Mouse (Mus musculus) forebrain, embryonic 12.5 days (tissue): ENCODE results near the gene Rita1. TPM values are rescaled to one million over a fixed set of nuclear protein-coding genes. Genes with fewer than 3 reads are reported as not detected.
A peak's percentile ranks its signal among the peaks of the same experiment; 100 is the strongest.

Experiments
- ATAC-seq: fragments of 200-750 bp; cut with Nextera tagmentation; 2 replicates; pipeline ENCODE4 v1.8.0; 2017; ENCODE audit warnings: moderate TSS enrichment; ENCODE audit not compliant: low FRiP score
- H3K27ac ChIP-seq: fragments of 300-500 bp; sonication (generic); 2 replicates; pipeline ENCODE4 v1.5.1; 2016; ENCODE audit warnings: mild to moderate bottlenecking
- H3K27me3 ChIP-seq: fragments of 300-500 bp; sonication (generic); 2 replicates; pipeline ENCODE4 v1.6.1; 2016; ENCODE audit warnings: mild to moderate bottlenecking
- H3K36me3 ChIP-seq: fragments of 300-500 bp; sonication (generic); replicated peaks from 2 replicates; pipeline ENCODE4 v1.6.1; 2016; ENCODE audit warnings: mild to moderate bottlenecking
- H3K4me1 ChIP-seq: fragments of 300-500 bp; sonication (generic); 2 replicates; pipeline ENCODE4 v1.6.1; 2016
- H3K4me2 ChIP-seq: fragments of 300-500 bp; sonication (generic); 2 replicates; pipeline ENCODE4 v1.6.1; 2016; ENCODE audit warnings: mild to moderate bottlenecking, moderate library complexity
- H3K4me3 ChIP-seq: fragments of 300-500 bp; sonication (generic); replicated peaks from 2 replicates; pipeline ENCODE4 v1.5.1; 2016; ENCODE audit warnings: mild to moderate bottlenecking
- H3K9ac ChIP-seq: fragments of 300-500 bp; sonication (generic); 2 replicates; pipeline ENCODE4 v1.6.1; 2016; ENCODE audit warnings: mild to moderate bottlenecking
- H3K9me3 ChIP-seq: fragments of 300-500 bp; sonication (generic); 2 replicates; pipeline ENCODE4 v1.6.1; 2016
- WGBS: fragments of 180-500 bp; shearing (Covaris S2); methylation state at CpG from one replicate; pipeline ENCODE4 v1.1.7; 2016; 5-methylcytosine and 5-hydroxymethylcytosine counted together
- polyA plus RNA-seq: library from polyadenylated mRNA; unstranded; fragments of >200 nt; fragmentation: Nextera tagmentation; extraction: Ambion mirVana; gene quantifications from 2 replicates; pipeline ENCODE4 v1.2.1, GENCODE M21; 2016

Rita1 gene
- polyA plus RNA-seq, 1 experiment from 2014 or later: 13.6 TPM

DNA sequence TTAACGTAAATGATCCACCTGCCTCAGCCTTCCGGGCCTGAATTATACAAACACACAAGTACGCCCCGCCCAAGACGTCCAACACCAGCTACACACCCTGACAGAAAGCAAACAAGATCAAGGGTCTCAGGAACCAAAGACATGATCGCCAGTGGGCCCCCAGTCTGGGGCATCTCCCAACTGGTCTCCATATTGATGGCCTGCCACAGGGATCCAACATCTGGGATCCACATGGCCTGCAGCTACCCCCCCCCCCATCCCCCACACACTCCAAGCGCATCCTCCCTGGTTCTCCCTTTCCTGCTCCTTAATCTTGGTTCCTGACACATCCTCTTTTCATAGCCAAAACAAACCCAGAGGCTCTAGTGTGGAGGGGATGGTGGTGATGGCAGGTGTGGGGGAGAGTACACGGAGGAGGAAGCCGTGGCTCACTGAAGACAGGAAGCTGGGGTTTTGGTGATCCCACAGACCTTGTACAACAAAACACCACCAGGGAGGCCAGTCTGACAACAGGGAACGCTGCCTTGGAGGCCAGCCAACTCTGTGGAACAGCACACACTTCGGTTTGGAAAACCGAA lies 33.8 kb downstream of the Rita1 start:
- no peak for ATAC-seq
- 71% methylated on average over 12 of the region's 12 CpGs for WGBS
- no peak overlapping the region for H3K9ac ChIP-seq
- peak overlapping the region; percentile 53 for H3K27ac ChIP-seq
- H3K27me3 ChIP-seq: no peaks in the 10 kb centered on the region
- no peak overlapping the region for H3K4me3 ChIP-seq
- H3K4me1 ChIP-seq: peaks cover 30% of the 10 kb centered on the region
- H3K36me3 ChIP-seq: peaks cover 16% of the 10 kb centered on the region
- no peaks in the 10 kb centered on the region for H3K9me3 ChIP-seq
- no peak overlapping the region for H3K4me2 ChIP-seq

DNA sequence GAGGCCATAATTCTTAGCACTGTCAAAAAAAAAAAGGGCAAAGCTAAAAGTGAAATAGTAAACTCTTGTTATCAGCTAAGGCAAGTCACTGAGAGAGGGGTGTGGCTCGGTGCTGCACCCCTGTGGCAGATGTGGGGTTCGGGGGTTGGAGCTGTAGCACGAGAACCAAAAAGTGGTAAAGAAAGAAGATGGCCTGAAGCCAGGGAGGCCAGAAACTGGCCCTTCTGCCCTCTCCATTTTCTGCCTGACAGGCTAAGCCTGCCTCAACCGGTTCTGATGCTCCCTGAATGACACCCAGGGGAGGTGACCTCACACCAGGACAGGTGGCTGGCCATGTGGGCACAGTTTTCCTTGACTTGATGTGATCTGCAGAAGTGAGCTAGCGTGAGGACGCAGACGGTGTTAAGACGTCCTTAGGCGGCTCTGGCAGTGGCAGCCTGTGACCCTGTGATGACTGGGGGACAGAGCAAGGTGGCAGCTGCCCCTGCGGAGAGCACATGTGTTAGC lies 34.4 kb downstream of the Rita1 start:
- Histone ChIP-seq H3K4me3 (no peak overlapping the region), H3K4me1 (peaks cover 30% of the 10 kb centered on the region), H3K36me3 (peaks cover 10% of the 10 kb centered on the region), H3K27ac (0 out of 2 replicates have a peak overlapping the region, but pooled peaks have one; percentile 36), H3K9ac (no peak overlapping the region), H3K4me2 (no peak overlapping the region), H3K9me3 (no peaks in the 10 kb centered on the region), H3K27me3 (no peaks in the 10 kb centered on the region)
- no peak for ATAC-seq
- 67% methylated on average over 10 of the region's 10 CpGs for WGBS

DNA sequence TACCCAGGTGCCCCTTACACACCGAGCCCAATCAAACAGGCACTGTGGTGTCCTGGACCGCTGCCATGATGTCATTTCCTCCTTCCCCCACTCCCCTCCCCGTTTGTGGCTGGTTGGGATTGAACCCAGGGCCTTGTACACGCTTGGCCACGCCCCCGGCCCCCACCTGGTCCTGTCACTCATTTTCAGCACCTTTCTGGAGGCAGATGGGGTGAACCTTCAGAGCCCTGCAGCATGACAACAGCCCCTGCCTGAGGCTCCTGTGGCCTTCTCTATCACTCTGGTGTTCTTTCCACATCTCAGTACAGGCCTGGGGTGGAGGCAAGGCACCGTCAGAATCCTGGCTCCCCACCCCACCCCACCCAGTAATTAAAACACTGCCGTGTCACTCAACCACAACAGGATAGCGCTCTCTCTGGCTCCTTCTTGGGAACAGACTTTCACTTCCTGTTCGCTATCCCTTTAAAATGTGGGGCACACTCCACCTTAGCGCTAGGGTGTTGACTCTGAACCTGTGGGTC lies 35.5 kb downstream of the Rita1 start:
- no peak for ATAC-seq
- Histone ChIP-seq H3K4me3 (no peak overlapping the region), H3K4me1 (peaks cover 30% of the 10 kb centered on the region), H3K27ac (no peak overlapping the region), H3K36me3 (peaks cover 7% of the 10 kb centered on the region), H3K9ac (no peak overlapping the region), H3K9me3 (no peaks in the 10 kb centered on the region), H3K4me2 (no peak overlapping the region), H3K27me3 (no peaks in the 10 kb centered on the region)
- 89% methylated on average over 11 of the region's 11 CpGs for WGBS

DNA sequence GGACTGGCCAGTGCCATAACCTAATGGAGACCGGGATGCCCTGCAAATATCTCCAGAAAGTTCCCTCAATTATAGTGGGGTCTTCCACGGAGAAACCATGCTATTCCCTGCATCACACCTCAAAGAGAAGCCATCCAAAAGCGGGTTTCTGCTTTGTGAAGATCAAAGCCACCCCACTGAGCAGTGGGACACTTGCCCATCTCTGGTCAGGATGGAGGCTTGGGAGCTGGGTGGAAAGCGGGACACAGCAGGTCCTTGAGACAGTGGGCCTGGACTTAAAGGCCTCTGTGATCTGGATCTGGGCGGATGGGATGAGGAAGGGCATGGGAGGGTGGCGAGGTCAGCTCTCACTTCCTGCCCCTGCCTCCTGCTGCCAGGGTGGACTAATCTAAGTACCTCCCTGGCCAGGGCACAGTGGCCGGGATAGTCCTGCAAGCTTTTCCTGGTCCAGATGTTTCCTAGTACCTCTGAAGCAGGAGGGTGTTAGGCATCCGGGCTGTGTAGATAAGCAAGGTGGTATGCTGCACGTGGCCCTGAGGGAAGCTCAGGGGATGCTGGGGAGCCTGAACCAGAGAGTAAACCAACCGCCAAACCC lies 37.8 kb downstream of the Rita1 start:
- Histone ChIP-seq H3K36me3 (no peaks in the 10 kb centered on the region), H3K4me2 (no peak overlapping the region), H3K4me1 (peaks cover 35% of the 10 kb centered on the region), H3K9ac (no peak overlapping the region), H3K27me3 (no peaks in the 10 kb centered on the region), H3K4me3 (no peak overlapping the region), H3K9me3 (no peaks in the 10 kb centered on the region), H3K27ac (no peak overlapping the region)
- whole genome bisulfite sequencing: 82% methylated on average over 10 of the region's 10 CpGs
- no peak for ATAC-seq

DNA sequence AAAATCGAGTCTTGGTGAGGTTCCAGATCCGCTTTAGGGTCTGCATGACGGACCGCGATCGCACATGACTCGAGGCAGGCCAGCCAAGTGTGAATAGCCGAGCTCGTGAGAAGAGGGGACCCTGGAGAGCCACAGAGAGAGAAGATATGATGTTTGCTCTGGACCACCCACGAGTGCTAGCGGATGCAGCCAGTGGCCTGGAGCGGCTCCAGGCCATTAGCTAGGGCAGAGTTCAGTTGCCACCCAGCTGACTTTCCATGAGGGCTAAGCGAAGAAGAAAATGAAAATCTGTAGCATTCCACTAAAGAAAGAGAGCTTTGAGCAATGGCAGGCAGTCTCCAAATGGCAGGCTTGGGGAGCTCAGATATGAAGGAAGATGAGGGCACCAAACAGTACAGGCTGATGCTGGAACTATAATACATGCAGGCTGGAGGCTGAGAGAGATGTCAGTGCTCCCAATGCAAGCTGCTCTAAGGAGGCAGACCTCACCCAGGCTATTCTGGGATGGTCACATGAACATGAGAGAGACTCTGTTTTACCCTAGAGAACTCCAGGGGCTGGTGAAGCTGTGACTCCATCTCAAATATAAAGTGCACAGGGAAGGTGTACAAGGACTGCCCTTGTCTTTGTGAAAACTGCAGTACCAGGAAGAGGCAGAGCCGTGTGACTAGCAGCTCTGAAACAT lies 41.2 kb downstream of the Rita1 start:
- peaks cover 46% of the 10 kb centered on the region for H3K4me1 ChIP-seq
- no peak for ATAC-seq
- H3K27me3 ChIP-seq: no peaks in the 10 kb centered on the region; the same call in 1 of the 2 replicates
- no peak overlapping the region for H3K4me2 ChIP-seq
- H3K9ac ChIP-seq: no peak overlapping the region
- H3K27ac ChIP-seq: peak overlapping the region; percentile 56; the same call in 1 of the 2 replicates
- 69% methylated on average over 14 of the region's 14 CpGs for WGBS
- no peaks in the 10 kb centered on the region for H3K36me3 ChIP-seq
- no peak overlapping the region for H3K4me3 ChIP-seq
- no peaks in the 10 kb centered on the region for H3K9me3 ChIP-seq

DNA sequence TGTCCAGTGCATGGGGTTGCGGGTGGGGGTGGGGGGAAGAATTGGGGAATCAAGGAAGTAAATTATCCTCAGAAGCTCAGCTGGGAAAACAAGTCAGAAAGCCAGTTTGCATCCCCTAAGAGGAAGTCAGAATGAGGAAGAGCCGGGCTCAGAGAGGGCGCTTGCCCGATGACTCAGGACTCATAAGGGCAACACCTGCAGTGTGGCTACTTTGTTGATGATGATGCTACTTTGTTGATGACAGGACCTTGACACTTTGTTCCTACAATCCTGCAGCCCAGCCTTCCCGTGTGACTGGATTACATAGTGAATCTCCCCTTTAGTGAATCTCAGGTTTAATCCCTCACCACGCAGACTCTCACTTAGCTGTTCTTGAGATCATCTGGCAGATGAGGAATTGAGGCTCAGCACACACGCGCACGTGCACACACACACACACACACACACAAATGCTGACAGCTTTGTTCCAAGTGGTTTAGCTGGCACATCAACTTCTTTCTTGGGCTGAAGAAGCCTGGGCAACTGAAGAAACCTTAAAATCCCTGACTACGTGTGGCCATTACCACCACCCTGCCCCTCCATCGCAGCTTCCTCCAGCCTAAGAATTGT lies 42.0 kb downstream of the Rita1 start:
- Histone ChIP-seq H3K27me3 (no peaks in the 10 kb centered on the region; the same call in 1 of the 2 replicates), H3K36me3 (no peaks in the 10 kb centered on the region), H3K4me1 (peaks cover 54% of the 10 kb centered on the region), H3K4me2 (no peak overlapping the region), H3K9me3 (no peaks in the 10 kb centered on the region), H3K4me3 (no peak overlapping the region), H3K9ac (no peak overlapping the region), H3K27ac (no peak overlapping the region)
- ATAC-seq: no peak
- WGBS: 93% methylated on average over 11 of the region's 11 CpGs

DNA sequence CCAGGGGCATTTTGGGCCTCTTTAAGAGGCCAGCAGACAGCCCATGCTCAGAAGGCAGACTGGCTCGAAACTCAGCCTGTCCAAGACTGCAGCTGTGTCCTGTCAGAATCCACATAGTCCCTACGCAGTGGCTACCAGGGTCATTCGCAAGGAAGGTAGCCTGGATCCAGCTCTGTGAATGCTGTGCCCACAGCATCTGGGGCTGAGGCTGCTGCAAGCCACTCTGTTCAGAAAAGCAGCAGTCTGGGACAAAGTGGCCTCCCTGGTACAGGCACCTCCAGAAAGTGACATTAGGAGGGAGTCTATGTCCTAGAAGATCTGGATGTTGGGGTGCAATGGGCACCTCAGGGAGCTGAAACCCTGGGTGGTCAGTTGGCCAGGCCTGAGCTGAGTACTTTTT lies 42.6 kb downstream of the Rita1 start:
- no peaks in the 10 kb centered on the region; the same call in 1 of the 2 replicates for H3K27me3 ChIP-seq
- no peaks in the 10 kb centered on the region for H3K36me3 ChIP-seq
- no peak for ATAC-seq
- H3K4me3 ChIP-seq: no peak overlapping the region
- H3K4me2 ChIP-seq: no peak overlapping the region
- H3K9me3 ChIP-seq: no peaks in the 10 kb centered on the region
- H3K4me1 ChIP-seq: peaks cover 60% of the 10 kb centered on the region
- H3K9ac ChIP-seq: no peak overlapping the region
- WGBS: 91% methylated on average over 3 of the region's 3 CpGs
- no peak overlapping the region for H3K27ac ChIP-seq

DNA sequence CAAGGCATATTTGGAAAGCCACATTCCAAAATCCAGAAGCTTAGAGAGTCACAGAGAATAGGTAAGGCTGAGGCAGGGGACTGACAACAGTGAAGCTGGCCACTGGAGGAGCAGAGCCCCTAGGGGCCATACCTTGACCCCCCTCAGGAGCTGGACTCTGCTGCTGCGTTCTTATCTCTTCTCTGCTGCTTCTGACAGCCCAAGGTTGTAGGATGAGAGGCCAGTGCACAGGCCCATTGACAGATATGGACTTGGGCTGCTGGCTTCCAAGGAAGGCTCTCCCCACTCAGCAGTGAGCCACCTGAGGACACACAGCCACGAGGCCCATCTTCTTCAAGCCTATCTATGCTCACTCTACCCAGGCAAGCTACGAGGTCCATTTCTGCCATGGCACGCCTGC lies 43.4 kb downstream of the Rita1 start:
- no peaks in the 10 kb centered on the region for H3K36me3 ChIP-seq
- peaks cover 64% of the 10 kb centered on the region for H3K4me1 ChIP-seq
- no peaks in the 10 kb centered on the region for H3K9me3 ChIP-seq
- 90% methylated on average over 4 of the region's 4 CpGs for whole genome bisulfite sequencing
- H3K4me2 ChIP-seq: no peak overlapping the region
- no peak for ATAC-seq
- no peak overlapping the region; the same call in 1 of the 2 replicates for H3K9ac ChIP-seq
- H3K4me3 ChIP-seq: no peak overlapping the region
- no peaks in the 10 kb centered on the region; the same call in 1 of the 2 replicates for H3K27me3 ChIP-seq
- peak overlapping the region; percentile 92; the same call in 1 of the 2 replicates for H3K27ac ChIP-seq

DNA sequence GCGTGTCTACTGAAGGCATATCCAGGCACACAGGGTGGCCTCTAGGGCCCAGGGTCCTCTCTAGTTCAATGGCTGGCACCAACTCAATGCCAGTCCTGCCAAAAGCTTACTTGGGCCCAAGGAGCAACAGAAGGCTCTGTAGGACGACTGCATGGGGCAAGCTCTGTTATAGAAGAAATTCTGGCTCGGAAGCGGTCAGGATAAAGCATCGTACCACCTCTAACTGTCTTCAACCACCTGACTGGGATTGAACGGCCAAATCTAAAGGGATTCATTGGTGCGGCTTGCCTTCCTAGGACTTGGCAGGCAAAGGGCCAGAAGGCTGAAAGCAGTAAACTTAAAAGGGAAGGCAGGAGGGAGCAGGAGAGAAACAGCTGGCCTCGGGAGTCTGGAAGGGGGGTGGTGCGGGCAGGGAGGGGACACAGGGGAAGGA lies 44.0 kb downstream of the Rita1 start:
- 61% methylated on average over 9 of the region's 9 CpGs for WGBS
- Histone ChIP-seq H3K9me3 (no peaks in the 10 kb centered on the region), H3K9ac (peak overlapping the region; percentile 29; the same call in 1 of the 2 replicates), H3K4me1 (peaks cover 68% of the 10 kb centered on the region), H3K36me3 (no peaks in the 10 kb centered on the region), H3K4me2 (0 out of 2 replicates have a peak overlapping the region, but pooled peaks have one; percentile 31), H3K4me3 (no peak overlapping the region), H3K27ac (peak overlapping the region; percentile 92), H3K27me3 (no peaks in the 10 kb centered on the region; the same call in 1 of the 2 replicates)
- no peak for ATAC-seq

DNA sequence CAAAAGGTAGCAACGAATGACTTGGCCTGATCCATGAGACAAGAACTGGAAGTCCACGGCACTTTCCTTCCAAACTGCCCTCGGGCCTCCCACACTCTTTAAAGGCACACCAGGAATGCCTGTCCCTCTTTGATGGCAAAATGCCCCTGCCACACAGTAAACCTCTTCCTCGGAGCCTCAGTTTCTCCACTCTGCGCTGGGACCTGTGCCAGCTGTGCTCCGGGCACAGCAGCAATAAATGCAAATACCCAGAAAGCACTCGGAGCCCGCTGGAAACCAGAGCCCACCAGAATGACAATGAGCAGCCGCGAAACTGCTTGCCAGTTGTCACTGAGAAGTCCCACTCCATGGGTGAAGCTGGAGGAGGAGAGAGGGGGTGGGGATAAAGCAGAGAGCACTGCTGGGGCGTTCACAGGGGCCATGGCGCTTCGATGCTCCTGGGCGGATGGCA lies 44.6 kb downstream of the Rita1 start:
- H3K9ac ChIP-seq: peak overlapping the region; percentile 29; the same call in 1 of the 2 replicates
- H3K4me2 ChIP-seq: peak overlapping the region; percentile 31
- H3K4me1 ChIP-seq: peaks cover 74% of the 10 kb centered on the region
- H3K36me3 ChIP-seq: no peaks in the 10 kb centered on the region
- WGBS: 35% methylated on average over 14 of the region's 14 CpGs
- H3K27ac ChIP-seq: peak overlapping the region; percentile 92
- ATAC-seq: no peak
- no peaks in the 10 kb centered on the region; the same call in 1 of the 2 replicates for H3K27me3 ChIP-seq
- no peaks in the 10 kb centered on the region for H3K9me3 ChIP-seq
- no peak overlapping the region for H3K4me3 ChIP-seq

DNA sequence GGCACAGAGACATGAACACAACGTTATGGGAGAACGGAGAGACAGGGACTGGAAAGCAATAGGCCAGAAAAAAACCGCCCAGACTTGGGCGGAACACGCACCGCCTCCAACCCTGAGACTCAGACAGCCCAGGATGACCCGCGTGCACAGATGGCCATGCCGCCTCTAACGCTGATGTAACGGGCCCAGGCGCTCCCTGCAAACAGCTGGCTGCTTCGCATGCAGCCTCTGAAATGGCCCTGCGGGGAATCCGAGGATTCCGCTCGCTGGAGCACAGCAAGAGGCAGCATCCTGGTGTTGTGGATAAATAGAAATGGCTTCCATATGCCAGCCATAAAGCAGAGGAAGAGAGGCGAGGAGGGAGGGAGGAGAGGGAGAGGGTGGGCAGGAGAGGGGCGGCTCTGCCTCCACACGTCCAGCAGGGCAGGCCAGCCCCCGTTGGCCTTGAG lies 45.1 kb downstream of the Rita1 start:
- Histone ChIP-seq H3K36me3 (no peaks in the 10 kb centered on the region), H3K9me3 (no peaks in the 10 kb centered on the region), H3K27ac (peak overlapping the region; percentile 92), H3K4me3 (no peak overlapping the region), H3K4me1 (peaks cover 76% of the 10 kb centered on the region), H3K9ac (0 out of 2 replicates have a peak overlapping the region, but pooled peaks have one; percentile 29), H3K27me3 (no peaks in the 10 kb centered on the region; the same call in 1 of the 2 replicates), H3K4me2 (peak overlapping the region; percentile 31)
- ATAC-seq: peak; percentile 60
- WGBS: 20% methylated on average over 21 of the region's 21 CpGs
